Mouse (Mus musculus) bone marrow, adult 2 months (tissue): ENCODE measurements around the gene Mst1. TPM values are rescaled to one million over a fixed set of nuclear protein-coding genes. Genes with fewer than 3 reads are reported as not detected.

Source experiments
- H3K27ac ChIP-seq: fragments of 200-500 bp; 2 replicates; pipeline ENCODE4 v1.5.1; 2012; ENCODE audit warnings: low read depth, mild to moderate bottlenecking, control low read depth, inconsistent platforms, low read length; ENCODE audit not compliant: control insufficient read depth, poor library complexity, insufficient read depth
- H3K4me1 ChIP-seq: fragments of 200-500 bp; 2 replicates; pipeline ENCODE4 v1.6.1; 2011; ENCODE audit warnings: low read length; ENCODE audit not compliant: control insufficient read depth, insufficient read depth
- H3K4me3 ChIP-seq: fragments of 200-500 bp; replicated peaks from 2 replicates; pipeline ENCODE3; 2011; ENCODE audit warnings: mild to moderate bottlenecking, low read depth, low read length, control low read depth; ENCODE audit not compliant: control insufficient read depth
- CTCF ChIP-seq: fragments of 200-500 bp; IDR thresholded peaks from 2 replicates; pipeline ENCODE4 v1.5.1; 2011; ENCODE audit warnings: low read length, control low read depth; ENCODE audit not compliant: control insufficient read depth, insufficient read depth
- POLR2A ChIP-seq: fragments of 200-500 bp; IDR thresholded peaks from 2 replicates; pipeline ENCODE4 v1.6.1; 2011; ENCODE audit warnings: low read depth, mild to moderate bottlenecking, control low read depth, low read length, borderline replicate concordance; ENCODE audit not compliant: control insufficient read depth
- WGBS: fragments of 180-500 bp; shearing (Covaris S2); methylation state at CpG from one replicate; pipeline ENCODE4 v1.1.7; 2018; 5-methylcytosine and 5-hydroxymethylcytosine counted together
- polyA plus RNA-seq: library from polyadenylated mRNA; stranded (reverse); fragments of >200 nt; gene quantifications from 2 replicates; pipeline ENCODE4 v1.2.4, GENCODE M21; 2011; ENCODE audit warnings: low replicate concordance; ENCODE audit not compliant: missing spikeins, insufficient read depth, insufficient read length

Gene Mst1
- polyA plus RNA-seq, 1 experiment: 10.1 TPM

DNA sequence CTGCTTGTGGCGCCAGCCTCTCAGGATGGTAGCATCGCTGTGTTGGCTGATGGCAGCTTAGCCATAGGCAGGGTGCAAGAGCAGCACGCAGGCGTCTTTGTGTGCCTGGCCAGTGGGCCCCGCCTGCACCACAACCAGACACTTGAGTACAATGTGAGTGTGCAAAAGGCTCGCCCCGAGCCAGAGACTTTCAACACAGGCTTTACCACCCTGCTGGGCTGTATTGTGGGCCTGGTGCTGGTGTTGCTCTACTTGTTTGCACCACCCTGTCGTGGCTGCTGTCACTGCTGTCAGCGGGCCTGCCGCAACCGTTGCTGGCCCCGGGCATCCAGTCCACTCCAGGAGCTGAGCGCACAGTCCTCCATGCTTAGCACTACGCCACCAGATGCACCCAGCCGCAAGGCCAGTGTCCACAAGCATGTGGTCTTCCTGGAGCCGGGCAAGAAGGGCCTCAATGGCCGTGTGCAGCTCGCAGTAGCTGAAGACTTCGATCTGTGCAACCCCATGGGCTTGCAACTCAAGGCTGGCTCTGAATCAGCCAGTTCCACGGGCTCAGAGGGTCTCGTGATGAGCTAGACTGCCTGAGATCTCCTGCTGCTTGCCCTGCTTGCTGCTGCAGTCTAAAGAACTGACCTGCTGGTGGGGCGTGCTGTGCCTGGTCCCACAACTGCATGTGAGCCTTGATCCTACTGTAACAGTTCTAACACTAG is 25.8 kb upstream of the Mst1 start:
- WGBS: 92% methylated on average over 22 of the region's 22 CpGs
- no peak overlapping the region; the same call in 1 of the 2 replicates for H3K27ac ChIP-seq
- TF ChIP-seq CTCF (no peak), POLR2A (no peak)
- peaks cover 3% of the 10 kb centered on the region for H3K4me1 ChIP-seq
- H3K4me3 ChIP-seq: no peak overlapping the region

DNA sequence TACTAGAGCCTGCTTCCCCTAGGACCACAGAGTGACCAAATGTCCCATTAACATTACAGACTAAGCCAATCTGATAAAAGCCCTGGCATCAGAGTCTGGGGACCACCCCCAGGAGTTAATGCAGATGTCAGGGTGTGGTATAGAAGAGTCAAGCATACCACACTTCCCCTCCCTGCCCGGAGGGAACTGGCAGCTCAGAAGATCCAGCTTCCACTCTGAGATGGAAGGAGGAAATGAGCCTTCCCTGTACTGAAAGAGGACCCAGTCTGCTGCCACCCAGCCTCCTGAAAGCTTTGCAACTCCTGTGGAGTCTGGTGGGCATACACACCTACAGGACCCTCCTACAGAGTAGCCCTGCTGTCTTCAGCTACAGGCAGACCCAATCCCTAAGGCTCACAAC is 25.2 kb upstream of the Mst1 start:
- no peak for TF ChIP-seq CTCF
- no peak for TF ChIP-seq POLR2A
- Histone ChIP-seq H3K4me3 (no peak overlapping the region), H3K27ac (no peak overlapping the region), H3K4me1 (peaks cover 3% of the 10 kb centered on the region)
- WGBS: 32% methylated on average over 1 of the region's 1 CpGs

DNA sequence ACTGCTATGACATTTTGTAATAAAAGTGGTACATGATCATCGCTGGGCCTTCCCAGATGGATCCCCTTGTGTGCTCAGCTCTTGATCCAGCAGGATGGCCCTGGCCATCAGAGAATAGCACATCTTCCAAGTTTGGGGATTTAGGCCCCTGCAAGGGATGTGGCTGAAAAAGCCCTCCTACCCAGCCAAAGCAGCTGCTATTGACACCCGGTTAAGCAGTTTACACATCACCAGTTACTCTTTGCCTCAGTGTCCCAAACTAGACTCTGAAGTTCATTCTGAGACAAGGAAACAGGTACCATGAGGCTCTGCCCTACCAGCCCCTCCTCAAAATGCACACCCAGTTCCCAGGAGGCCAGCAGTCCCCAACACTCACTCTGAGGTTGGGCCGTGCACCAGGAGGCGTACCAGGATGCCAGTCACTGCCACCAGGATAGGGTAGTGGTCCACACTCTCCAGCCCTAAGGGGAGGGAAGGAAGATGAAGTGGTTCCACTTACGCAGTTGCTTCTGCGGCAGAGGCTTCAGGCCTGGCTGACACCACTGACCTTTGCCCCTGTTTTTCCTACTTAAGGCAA is 24.5 kb upstream of the Mst1 start:
- peaks cover 3% of the 10 kb centered on the region for H3K4me1 ChIP-seq
- TF ChIP-seq CTCF (no peak), POLR2A (no peak)
- WGBS: 96% methylated on average over 6 of the region's 6 CpGs

DNA sequence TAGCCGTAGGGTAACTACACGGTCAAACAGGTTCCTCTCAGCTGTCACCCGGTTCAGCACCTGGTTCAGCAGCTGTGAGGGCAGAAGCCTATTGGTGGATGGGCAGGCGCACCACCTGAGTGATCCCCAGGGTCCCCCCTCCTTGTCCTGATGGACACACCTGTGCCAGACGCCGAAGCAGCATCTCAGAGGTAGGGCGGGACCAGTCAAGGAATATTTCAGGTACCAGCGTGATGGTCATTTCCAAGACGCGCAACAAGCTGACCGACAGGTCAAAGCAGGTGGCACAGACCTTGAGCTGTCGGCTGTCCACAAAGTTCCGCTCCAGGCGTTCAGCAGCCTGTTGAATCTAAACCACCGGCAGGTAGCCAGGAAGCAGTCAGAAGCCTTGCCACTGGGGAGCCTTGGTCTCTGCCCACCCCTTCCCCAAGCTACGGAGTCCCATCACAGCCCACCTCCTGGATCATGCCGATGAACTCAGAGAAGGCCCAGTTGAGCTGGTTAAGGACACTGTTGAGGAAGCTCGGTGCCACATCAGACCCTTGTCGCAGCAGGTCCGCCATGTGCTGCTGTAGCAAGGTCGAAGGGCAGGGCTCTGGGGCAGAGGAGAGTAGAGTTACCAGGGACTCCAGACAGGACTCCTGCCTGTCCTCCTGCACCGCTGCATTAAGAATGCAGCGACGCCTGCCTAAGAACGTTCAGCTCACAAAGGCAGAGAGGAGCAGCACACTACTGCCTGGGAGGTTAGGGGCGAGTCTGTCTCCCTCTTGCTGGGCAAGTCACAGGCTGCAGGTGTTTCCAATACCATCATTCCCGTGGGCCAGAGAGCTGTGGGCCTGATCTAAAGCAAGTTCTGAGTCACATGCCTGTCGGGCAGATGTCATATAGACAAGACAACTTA is 23.6 kb upstream of the Mst1 start:
- Histone ChIP-seq H3K27ac (no peak overlapping the region), H3K4me3 (no peak overlapping the region), H3K4me1 (peaks cover 3% of the 10 kb centered on the region)
- 94% methylated on average over 28 of the region's 28 CpGs for WGBS
- TF ChIP-seq POLR2A: no peak
- no peak for TF ChIP-seq CTCF

More for the DNA sequence above, 24.5 kb upstream of the Mst1 start:
- no peak overlapping the region for H3K27ac ChIP-seq
- no peak overlapping the region for H3K4me3 ChIP-seq

DNA sequence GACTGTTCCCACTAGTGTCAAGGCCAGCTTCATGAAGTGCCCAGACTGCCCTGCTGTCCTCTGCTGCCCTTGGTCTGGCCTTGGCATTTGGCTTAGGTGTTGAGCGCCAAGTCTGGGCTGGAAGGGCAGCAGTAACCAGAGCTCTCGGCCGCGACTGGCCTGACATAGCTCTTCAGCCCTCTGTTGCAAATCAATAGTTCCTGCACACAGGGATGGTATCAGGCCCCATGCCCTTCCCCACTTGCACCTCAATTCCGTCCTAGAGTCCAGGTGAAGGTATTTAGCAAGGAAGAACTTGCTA is 23.0 kb upstream of the Mst1 start:
- TF ChIP-seq POLR2A: no peak
- no peak for TF ChIP-seq CTCF
- 91% methylated on average over 5 of the region's 5 CpGs for WGBS
- Histone ChIP-seq H3K27ac (no peak overlapping the region), H3K4me3 (no peak overlapping the region), H3K4me1 (peaks cover 3% of the 10 kb centered on the region)

DNA sequence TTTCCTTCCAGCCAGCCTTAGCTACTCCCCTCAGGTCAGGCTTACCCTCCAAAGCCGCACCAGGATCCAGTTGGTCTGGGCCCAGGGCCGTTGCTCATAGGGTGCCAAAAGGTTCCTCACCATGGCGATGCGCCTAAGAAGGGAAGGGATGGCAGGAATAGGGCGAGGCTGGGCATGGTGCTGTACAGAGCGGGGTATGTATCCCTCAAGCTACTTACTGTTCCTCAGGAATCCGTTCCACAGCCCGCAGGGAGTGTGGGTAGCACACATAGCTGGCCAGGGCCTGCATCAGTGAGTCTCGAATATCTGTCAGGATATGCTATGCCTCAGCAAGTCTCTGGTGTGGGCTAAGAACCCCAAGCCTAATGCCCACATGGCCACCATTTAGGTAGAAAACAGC is 21.9 kb upstream of the Mst1 start:
- Histone ChIP-seq H3K4me3 (no peak overlapping the region), H3K4me1 (peaks cover under 1% of the 10 kb centered on the region), H3K27ac (no peak overlapping the region)
- 94% methylated on average over 9 of the region's 9 CpGs for WGBS
- TF ChIP-seq POLR2A: no peak
- TF ChIP-seq CTCF: no peak

DNA sequence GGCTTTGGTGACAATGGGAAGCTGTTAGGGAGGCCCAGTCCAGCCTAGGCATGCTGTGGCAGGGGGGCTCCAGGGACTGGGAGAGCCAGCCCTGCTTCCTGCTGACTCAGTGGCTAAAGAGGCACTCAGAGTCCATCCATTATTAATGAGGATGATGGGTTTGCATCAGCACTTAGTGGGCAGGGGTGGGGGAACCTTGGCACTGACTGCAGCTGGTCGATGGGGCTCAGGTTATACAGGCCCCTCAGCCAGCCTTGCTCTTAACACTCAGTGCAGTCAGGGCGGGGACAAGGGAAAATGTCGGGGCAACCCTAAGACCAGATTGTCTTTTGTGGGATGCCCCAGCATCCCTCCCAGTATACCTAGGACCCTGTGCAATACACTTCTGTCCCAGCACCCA is 18.1 kb upstream of the Mst1 start:
- 94% methylated on average over 3 of the region's 3 CpGs for WGBS
- no peak for TF ChIP-seq CTCF
- no peak for TF ChIP-seq POLR2A
- H3K4me1 ChIP-seq: no peaks in the 10 kb centered on the region; the same call in 1 of the 2 replicates
- H3K27ac ChIP-seq: no peak overlapping the region
- H3K4me3 ChIP-seq: no peak overlapping the region

DNA sequence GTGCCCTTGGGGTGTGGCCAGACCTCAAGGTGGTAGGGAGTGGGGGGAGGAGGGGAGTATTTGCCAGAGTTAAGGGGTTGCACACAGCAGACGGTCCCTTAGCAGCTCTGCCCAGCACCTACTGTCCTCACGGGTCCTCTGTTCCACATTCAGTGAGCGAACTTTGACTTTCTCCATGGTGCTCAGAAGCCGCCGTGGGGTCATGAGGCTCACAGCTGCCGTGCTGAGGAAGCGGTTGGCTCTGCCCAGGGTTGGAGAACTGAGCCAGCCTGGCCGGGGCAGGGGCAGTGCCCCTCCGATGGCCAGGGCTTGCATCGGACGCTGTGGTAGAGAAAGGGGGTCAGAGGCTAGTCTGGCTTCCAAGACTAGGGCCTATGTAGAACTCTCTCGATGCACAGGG is 16.9 kb upstream of the Mst1 start:
- Histone ChIP-seq H3K4me3 (no peak overlapping the region), H3K27ac (no peak overlapping the region), H3K4me1 (no peaks in the 10 kb centered on the region; the same call in 1 of the 2 replicates)
- WGBS: 90% methylated on average over 12 of the region's 12 CpGs
- TF ChIP-seq POLR2A: no peak
- TF ChIP-seq CTCF: no peak
